Mouse (Mus musculus) ES-Bruce4 (cell line): ENCODE results near the gene Plxnb2.

ENCODE experiments used
- CTCF ChIP-seq: IDR thresholded peaks from one replicate; pipeline ENCODE4 v1.8.1; 2011; ENCODE audit warnings: low read depth, low read length
- EP300 ChIP-seq: IDR thresholded peaks from 2 replicates; pipeline ENCODE4 v1.6.1; 2011; ENCODE audit warnings: low read depth, low read length; ENCODE audit not compliant: insufficient read depth
- POLR2A ChIP-seq: IDR thresholded peaks from one replicate; pipeline ENCODE4 v1.8.1; 2011; ENCODE audit warnings: low read length; ENCODE audit not compliant: insufficient read depth

DNA sequence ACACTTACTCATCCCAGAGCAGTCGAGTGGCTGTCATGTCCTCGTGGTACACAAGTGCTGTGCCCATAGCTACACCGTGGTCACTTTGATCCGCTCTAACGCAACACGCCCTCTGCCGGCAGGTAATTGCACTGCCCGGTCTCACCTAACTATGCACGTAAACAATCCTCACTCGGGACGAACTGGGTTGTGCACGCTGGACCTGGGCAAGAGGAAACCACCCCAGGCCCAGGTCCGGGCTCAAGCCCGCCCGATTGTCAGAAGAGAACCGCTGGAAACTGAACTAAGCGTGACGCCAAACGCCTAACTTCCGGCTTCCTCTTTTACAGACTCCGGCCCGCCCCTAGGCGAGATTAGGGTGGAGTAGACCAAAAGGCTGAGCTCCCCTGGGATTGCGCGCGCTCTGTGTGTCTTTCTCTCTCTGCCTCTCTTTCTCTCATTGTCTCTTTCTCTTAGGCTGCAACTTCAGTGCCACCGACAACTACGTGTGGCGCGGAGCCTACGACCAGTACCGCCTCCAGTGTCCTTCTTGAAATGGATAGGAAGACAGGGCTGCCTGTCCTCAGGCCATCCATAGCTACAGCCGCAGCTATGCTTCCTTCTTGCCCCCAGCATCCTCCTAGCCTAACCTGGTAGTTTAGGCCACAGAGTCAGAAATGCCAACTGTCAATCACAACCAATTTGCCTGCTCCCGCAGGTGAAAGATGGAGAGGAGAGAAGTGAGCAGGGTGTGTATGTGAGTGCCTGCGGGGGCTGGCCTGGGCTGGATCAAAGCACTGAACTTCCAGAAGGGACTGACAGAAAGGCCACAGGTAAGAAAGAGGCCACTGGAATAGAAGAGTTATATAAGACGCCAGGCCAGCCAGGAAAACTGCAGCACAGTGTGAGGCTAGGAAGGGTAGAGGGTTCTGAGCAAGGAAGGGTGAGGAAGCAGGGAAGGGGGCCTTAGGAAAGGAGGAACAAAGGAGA lies 51.9 kb downstream of the Plxnb2 start, which contains the start of gene Hdac10:
- TF ChIP-seq CTCF (peak; percentile 90), POLR2A (no peak), EP300 (no peak)
